Mouse (Mus musculus): ENCODE measurements around the gene Tiam1.

Gene Tiam1

GRCm38 (mm10) chr16:89765470-89765869 is 378.1 kb downstream of the Tiam1 start:
- no peak for DNase-seq

- DNase-seq: no peak
Observed at GRCm38 (mm10) chr16:89763812-89764211, 379.8 kb downstream of the Tiam1 start.

- DNase-seq: no peak
Observed at GRCm38 (mm10) chr16:89762523-89762922, 381.0 kb downstream of the Tiam1 start.

- DNase-seq: no peak
Observed at GRCm38 (mm10) chr16:89762096-89762495, 381.5 kb downstream of the Tiam1 start.

GRCm38 (mm10) chr16:89757384-89757783 is 386.2 kb downstream of the Tiam1 start:
- no peak for DNase-seq

GRCm38 (mm10) chr16:89754709-89755108 is 388.9 kb downstream of the Tiam1 start:
- no peak for DNase-seq

- no peak for DNase-seq
Observed at GRCm38 (mm10) chr16:89747864-89748263, 395.7 kb downstream of the Tiam1 start.

- DNase-seq: no peak
Observed at GRCm38 (mm10) chr16:89739559-89739958, 404.0 kb downstream of the Tiam1 start.

GRCm38 (mm10) chr16:89738963-89739362 is 404.6 kb downstream of the Tiam1 start:
- DNase-seq: no peak
